Comparison of ENCODE assay signal across 8 mouse cellular contexts in the genomic region with DNA sequence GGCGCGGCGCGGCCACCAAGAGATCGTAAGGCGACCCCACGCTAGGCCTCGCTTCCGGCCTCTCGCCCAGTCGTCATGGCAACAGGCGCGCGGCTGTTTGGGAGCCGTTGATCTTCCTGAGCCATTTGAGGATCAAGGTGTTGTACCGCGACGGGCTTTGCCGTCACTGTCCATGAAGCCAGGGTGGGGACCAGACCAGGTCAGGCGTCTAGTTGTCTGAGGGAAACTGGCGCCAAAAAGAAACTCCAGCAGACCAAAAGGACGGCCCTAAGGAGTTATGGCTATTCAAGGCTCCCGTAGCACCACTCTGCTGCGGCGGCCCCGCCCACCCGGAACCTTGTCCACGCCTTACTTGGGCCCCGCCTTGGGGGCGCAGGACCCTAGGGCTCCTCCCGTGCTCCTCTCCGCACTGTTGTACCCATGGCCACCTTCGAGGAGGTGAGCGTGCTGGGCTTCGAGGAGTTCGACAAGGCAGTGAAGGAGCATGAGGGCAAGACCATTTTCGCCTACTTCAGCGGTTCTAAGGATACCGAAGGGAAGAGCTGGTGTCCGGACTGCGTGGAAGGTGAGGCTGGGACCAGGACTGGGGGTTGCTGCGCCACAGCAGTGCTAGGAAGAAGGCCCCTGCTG. TPM values are rescaled to one million over a fixed set of nuclear protein-coding genes. Genes with fewer than 3 reads are reported as not detected.
DNase-seq lines count a peak whose midpoint lies in the region.

A gene (minus strand): TSS at position 256 of the 630 bp plus-strand sequence.
A gene (plus strand): TSS at position 344 of the 630 bp plus-strand sequence.

- peaks cover 39% of the 10 kb centered on the region for H3K36me3 ChIP-seq in megakaryocyte, embryonic 14.5 days (replicated peaks; ENCODE audit: low read length)

- no peaks in the 10 kb centered on the region for H3K9me3 ChIP-seq in megakaryocyte, embryonic 14.5 days

- peaks cover 40% of the 10 kb centered on the region for H3K4me1 ChIP-seq in megakaryocyte, embryonic 14.5 days

- peak within 1 kb of the TSS; percentile 96 for H3K4me3 ChIP-seq in megakaryocyte, embryonic 14.5 days (replicated peaks)

- no peaks in the 10 kb centered on the region for H3K27me3 ChIP-seq in megakaryocyte, embryonic 14.5 days (replicated peaks)

- DNase-seq in adrenal gland, adult (ENCODE audit: inconsistent age in 2 of 2, low spot score in 1 of 2): peak; percentile 92 to 98
- peak; percentile 93 for DNase-seq in embryo, embryonic 10 days (ENCODE audit: low spot score)
- DNase-seq in gastrocnemius, postnatal 10 days: peak; percentile 79
- DNase-seq in induced T-regulatory cell, adult 2 months (ENCODE audit: low read depth): peak; percentile 91
- peak; percentile 86 for DNase-seq in left cerebral cortex, adult 8-10 months (ENCODE audit: low spot score in 2 of 2)
- peak; percentile 89 to 92 for DNase-seq in right cerebral cortex, adult 2 months (ENCODE audit: low spot score in 2 of 2)
- DNase-seq in urinary bladder, postnatal 10 days (ENCODE audit: low spot score): peak; percentile 56

RNA-seq across cellular contexts. Expression of the first gene that starts in this region (rescaled TPM):
- total RNA-seq in gastrocnemius, postnatal 10 days (2021): 1 to 10 TPM; 2.0 to 5.6 TPM
- total RNA-seq in left cerebral cortex, adult 8-10 months (2022): 10 to 100 TPM; 23.7 to 35.2 (median 28.0) TPM
- 0.47 and 1.2 TPM in 2 replicates for polyA plus RNA-seq in megakaryocyte, embryonic 14.5 days (2012; ENCODE audit: insufficient read depth, low replicate concordance)

RNA-seq across cellular contexts. Expression of the second gene that starts in this region (rescaled TPM):
- 10 to 100 TPM; 37.9 to 40.3 TPM for total RNA-seq in gastrocnemius, postnatal 10 days (2021)
- total RNA-seq in left cerebral cortex, adult 8-10 months (2022): 10 to 100 TPM; 24.9 to 37.3 (median 30.2) TPM
- polyA plus RNA-seq in megakaryocyte, embryonic 14.5 days (2012; ENCODE audit: insufficient read depth, low replicate concordance): 8.2 and 31.1 TPM in 2 replicates

Comparison
In these comparisons a context has a peak if more than half of its experiments do, and no peak if none do; other contexts are left out.
1. Peak in every context shown above with its lines: DNase-seq and H3K4me3 ChIP-seq.